Mouse (Mus musculus) kidney, adult 8-10 months (tissue): ENCODE measurements around the gene Ano2.

Experiments used
- DNase-seq, 2 experiments: peaks; one replicate each; pipeline ENCODE4 v3.0.0; 2022

The Ano2 gene

GRCm38 (mm10) chr6:126086321-126086950 is 396.2 kb downstream of the Ano2 start:
- no peak for DNase-seq

- DNase-seq: no peak
Observed at GRCm38 (mm10) chr6:126088489-126089265, 398.5 kb downstream of the Ano2 start.
